Mouse (Mus musculus) megakaryocyte-erythroid progenitor cell, adult 5-6 weeks (primary cell): ENCODE measurements around the gene Gnb2. TPM values are rescaled to one million over a fixed set of nuclear protein-coding genes. Genes with fewer than 3 reads are reported as not detected.

Experiments used
- ATAC-seq: replicated peaks from 2 replicates; pipeline ENCODE4 v1.8.0; 2016; ENCODE audit warnings: mild to moderate bottlenecking, inconsistent platforms; ENCODE audit not compliant: severe bottlenecking, poor library complexity, low FRiP score, low TSS enrichment
- total RNA-seq, 2 experiments: library from RNA; stranded (forward) in 1 of 2; stranded (reverse) in 1 of 2; fragments of 200-1000, 215-1000 nt in 1 of 2; fragments of >200 nt in 1 of 2; fragmentation: Nextera tagmentation in 1 of 2; gene quantifications; 2 replicates each; pipeline ENCODE4 v1.2.3; 2014 to 2017

Gene Gnb2
- total RNA-seq, 2 experiments from 2014 or later: 173 to 396 TPM

GRCm38 (mm10) chr5:137541768-137542540 is 8.6 kb upstream of the Gnb2 start:
- peak; percentile 57 for ATAC-seq

- ATAC-seq: no peak
These were observed 7.7 kb upstream of the Gnb2 start for GRCm38 (mm10) chr5:137540991-137541390.

GRCm38 (mm10) chr5:137539291-137539801 is 6.0 kb upstream of the Gnb2 start:
- no peak for ATAC-seq

GRCm38 (mm10) chr5:137537461-137537860 is 4.2 kb upstream of the Gnb2 start:
- ATAC-seq: no peak

- no peak for ATAC-seq
These were observed 2.0 kb upstream of the Gnb2 start for GRCm38 (mm10) chr5:137535318-137535717.

GRCm38 (mm10) chr5:137534762-137535161 is 1.5 kb upstream of the Gnb2 start:
- no peak for ATAC-seq

GRCm38 (mm10) chr5:137532808-137533116 is 548 bp downstream of the Gnb2 start:
- ATAC-seq: peak; percentile 6; the same call in 1 of the 2 replicates

- ATAC-seq: no peak
These were observed 1.0 kb downstream of the Gnb2 start for GRCm38 (mm10) chr5:137532131-137532807.

- ATAC-seq: 0 out of 2 replicates have a peak, but pooled peaks have one; percentile 8
These were observed 1.7 kb downstream of the Gnb2 start for GRCm38 (mm10) chr5:137531414-137532130.

GRCm38 (mm10) chr5:137530588-137531413 is 2.5 kb downstream of the Gnb2 start:
- ATAC-seq: no peak

- no peak for ATAC-seq
These were observed 3.2 kb downstream of the Gnb2 start for GRCm38 (mm10) chr5:137530075-137530474.

- no peak for ATAC-seq
These were observed 3.9 kb downstream of the Gnb2 start for GRCm38 (mm10) chr5:137529221-137529995.

GRCm38 (mm10) chr5:137528247-137528968 is 4.9 kb downstream of the Gnb2 start:
- no peak for ATAC-seq

GRCm38 (mm10) chr5:137527413-137527812 is 5.9 kb downstream of the Gnb2 start:
- ATAC-seq: no peak

- peak; percentile 57 for ATAC-seq
These were observed 6.9 kb downstream of the Gnb2 start for GRCm38 (mm10) chr5:137526192-137526936.

GRCm38 (mm10) chr5:137525511-137525910 is 7.8 kb downstream of the Gnb2 start:
- no peak for ATAC-seq

GRCm38 (mm10) chr5:137524671-137525070 is 8.6 kb downstream of the Gnb2 start:
- no peak for ATAC-seq

GRCm38 (mm10) chr5:137524251-137524515 is 9.1 kb downstream of the Gnb2 start:
- ATAC-seq: no peak
